Mouse (Mus musculus) megakaryocyte, embryonic 14.5 days (primary cell): ENCODE measurements around the gene Zfhx3. TPM values are rescaled to one million over a fixed set of nuclear protein-coding genes. Genes with fewer than 3 reads are reported as not detected.

Source experiments
- H3K27me3 ChIP-seq: replicated peaks from 2 replicates; pipeline ENCODE3; 2012; ENCODE audit warnings: inconsistent platforms
- H3K36me3 ChIP-seq: replicated peaks from 2 replicates; pipeline ENCODE3; 2012; ENCODE audit warnings: low read length, inconsistent platforms, mixed read lengths
- H3K4me1 ChIP-seq: 2 replicates; pipeline ENCODE4 v1.6.1; 2012; ENCODE audit warnings: inconsistent platforms
- H3K4me3 ChIP-seq: replicated peaks from 2 replicates; pipeline ENCODE3; 2012; ENCODE audit warnings: moderate library complexity, mild to moderate bottlenecking, inconsistent platforms
- H3K9me3 ChIP-seq: 2 replicates; pipeline ENCODE4 v1.6.1; 2012; ENCODE audit warnings: inconsistent platforms
- FLI1 ChIP-seq: IDR thresholded peaks from 2 replicates; pipeline ENCODE4 v1.6.1; 2012; ENCODE audit warnings: low read length, inconsistent platforms, mixed read lengths
- GATA1 ChIP-seq: IDR thresholded peaks from 3 replicates; pipeline ENCODE4 v1.6.1; 2012; ENCODE audit warnings: mixed read lengths, low read length, inconsistent platforms, borderline replicate concordance
- polyA plus RNA-seq: library from polyadenylated mRNA; stranded (reverse); fragments of >175 nt; gene quantifications from 2 replicates; pipeline ENCODE4 v1.2.3, GENCODE M21; 2012; ENCODE audit warnings: low replicate concordance; ENCODE audit not compliant: insufficient read depth

Zfhx3 gene
- polyA plus RNA-seq, 1 experiment = 1.1 TPM

GRCm38 (mm10) chr8:108923161-108923560 lies 980.7 kb downstream of the Zfhx3 start:
- Histone ChIP-seq H3K4me1 (no peaks in the 10 kb centered on the region), H3K4me3 (no peak overlapping the region), H3K27me3 (peaks cover 10% of the 10 kb centered on the region), H3K36me3 (no peaks in the 10 kb centered on the region), H3K9me3 (no peaks in the 10 kb centered on the region; the same call in 1 of the 2 replicates)
- TF ChIP-seq FLI1 = no peak
- no peak for TF ChIP-seq GATA1

- H3K27me3 ChIP-seq = peaks cover 8% of the 10 kb centered on the region
- no peaks in the 10 kb centered on the region for H3K4me1 ChIP-seq
- TF ChIP-seq FLI1 (no peak), GATA1 (no peak)
- H3K9me3 ChIP-seq = no peaks in the 10 kb centered on the region; the same call in 1 of the 2 replicates
- no peaks in the 10 kb centered on the region for H3K36me3 ChIP-seq
- H3K4me3 ChIP-seq = no peak overlapping the region
These were observed 982.1 kb downstream of the Zfhx3 start for GRCm38 (mm10) chr8:108924526-108924925.

DNA sequence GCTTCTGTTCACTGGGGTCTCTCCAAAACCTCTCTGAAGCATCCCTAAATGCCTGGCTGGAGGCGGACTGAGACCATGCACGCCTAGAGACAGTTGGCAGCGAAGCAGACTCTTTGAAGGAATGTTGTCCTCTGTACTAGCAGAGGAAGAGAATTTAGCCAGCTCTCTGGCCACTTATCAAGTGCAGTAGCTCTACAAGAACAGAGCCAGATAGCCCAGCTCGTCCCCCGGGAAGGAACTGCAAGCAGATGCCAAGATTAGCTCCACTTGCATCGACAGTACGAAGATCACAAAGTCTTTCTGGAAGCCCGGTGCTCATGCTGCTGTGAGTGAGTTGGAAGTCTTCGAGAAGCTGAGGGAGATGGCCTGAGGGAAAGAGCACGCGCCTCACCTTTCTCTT lies 983.7 kb downstream of the Zfhx3 start:
- TF ChIP-seq FLI1 = no peak
- no peaks in the 10 kb centered on the region for H3K9me3 ChIP-seq
- no peak overlapping the region for H3K4me3 ChIP-seq
- no peaks in the 10 kb centered on the region for H3K36me3 ChIP-seq
- no peaks in the 10 kb centered on the region for H3K4me1 ChIP-seq
- H3K27me3 ChIP-seq = peaks cover 8% of the 10 kb centered on the region

GRCm38 (mm10) chr8:108930635-108931034 lies 988.2 kb downstream of the Zfhx3 start:
- peaks cover 4% of the 10 kb centered on the region; the same call in 1 of the 2 replicates for H3K9me3 ChIP-seq
- TF ChIP-seq FLI1 = no peak
- TF ChIP-seq GATA1 = no peak
- no peaks in the 10 kb centered on the region for H3K4me1 ChIP-seq
- H3K27me3 ChIP-seq = no peaks in the 10 kb centered on the region
- no peak overlapping the region for H3K4me3 ChIP-seq
- no peaks in the 10 kb centered on the region for H3K36me3 ChIP-seq

- H3K4me3 ChIP-seq = no peak overlapping the region
- H3K27me3 ChIP-seq = no peaks in the 10 kb centered on the region
- no peak for TF ChIP-seq FLI1
- no peak for TF ChIP-seq GATA1
- no peaks in the 10 kb centered on the region for H3K4me1 ChIP-seq
- peaks cover 8% of the 10 kb centered on the region; the same call in 1 of the 2 replicates for H3K9me3 ChIP-seq
- H3K36me3 ChIP-seq = no peaks in the 10 kb centered on the region
These were observed 989.4 kb downstream of the Zfhx3 start for GRCm38 (mm10) chr8:108931837-108932236.

GRCm38 (mm10) chr8:108932729-108933128 lies 990.3 kb downstream of the Zfhx3 start:
- H3K9me3 ChIP-seq = peaks cover 8% of the 10 kb centered on the region; the same call in 1 of the 2 replicates
- no peak for TF ChIP-seq GATA1
- TF ChIP-seq FLI1 = no peak
- H3K36me3 ChIP-seq = no peaks in the 10 kb centered on the region
- no peaks in the 10 kb centered on the region for H3K27me3 ChIP-seq
- no peak overlapping the region for H3K4me3 ChIP-seq
- H3K4me1 ChIP-seq = no peaks in the 10 kb centered on the region

GRCm38 (mm10) chr8:108935834-108936694 lies 993.6 kb downstream of the Zfhx3 start:
- H3K36me3 ChIP-seq = no peaks in the 10 kb centered on the region
- H3K9me3 ChIP-seq = peaks cover 34% of the 10 kb centered on the region
- TF ChIP-seq GATA1 (no peak), FLI1 (no peak)
- H3K27me3 ChIP-seq = no peaks in the 10 kb centered on the region
- no peaks in the 10 kb centered on the region for H3K4me1 ChIP-seq
- no peak overlapping the region for H3K4me3 ChIP-seq

DNA sequence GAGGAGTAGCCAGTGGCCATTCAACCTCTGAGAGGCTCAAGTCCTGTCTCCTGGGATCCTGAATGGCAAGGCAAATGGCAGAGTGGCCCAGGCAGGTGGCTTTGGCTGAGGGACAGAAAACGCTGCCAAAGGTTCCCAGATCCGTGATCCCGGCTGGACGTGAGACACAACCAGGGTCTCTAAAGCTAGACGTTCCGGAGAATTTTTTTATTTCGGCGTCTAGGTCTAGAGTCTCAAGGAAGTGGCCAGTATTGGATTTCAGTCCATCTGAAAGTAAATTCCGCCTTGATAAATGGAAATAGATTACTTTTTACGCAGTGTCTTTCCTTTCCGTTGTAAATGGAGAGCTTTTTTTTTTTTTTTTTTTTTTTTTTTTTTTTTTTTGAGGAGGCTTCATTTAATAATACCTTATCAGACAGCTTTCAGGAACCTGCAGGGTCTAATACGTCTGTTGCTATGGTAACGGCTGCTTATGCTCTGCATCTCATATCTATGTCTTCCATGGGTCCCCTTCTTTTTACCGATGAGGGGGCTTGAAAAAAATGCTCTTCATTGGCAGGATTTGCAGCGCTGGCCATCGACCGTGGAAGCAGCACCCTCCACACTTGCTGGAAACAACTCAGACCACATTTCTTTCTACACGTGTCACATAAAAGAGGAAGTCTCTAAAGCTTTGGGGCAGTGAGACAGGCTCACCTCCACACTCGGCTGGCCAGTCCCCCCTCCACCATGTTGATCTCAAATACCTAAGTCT lies 994.4 kb downstream of the Zfhx3 start:
- no peaks in the 10 kb centered on the region for H3K27me3 ChIP-seq
- H3K4me3 ChIP-seq = no peak overlapping the region
- H3K9me3 ChIP-seq = peaks cover 42% of the 10 kb centered on the region
- TF ChIP-seq GATA1 (no peak), FLI1 (no peak)
- H3K4me1 ChIP-seq = no peaks in the 10 kb centered on the region
- H3K36me3 ChIP-seq = no peaks in the 10 kb centered on the region

DNA sequence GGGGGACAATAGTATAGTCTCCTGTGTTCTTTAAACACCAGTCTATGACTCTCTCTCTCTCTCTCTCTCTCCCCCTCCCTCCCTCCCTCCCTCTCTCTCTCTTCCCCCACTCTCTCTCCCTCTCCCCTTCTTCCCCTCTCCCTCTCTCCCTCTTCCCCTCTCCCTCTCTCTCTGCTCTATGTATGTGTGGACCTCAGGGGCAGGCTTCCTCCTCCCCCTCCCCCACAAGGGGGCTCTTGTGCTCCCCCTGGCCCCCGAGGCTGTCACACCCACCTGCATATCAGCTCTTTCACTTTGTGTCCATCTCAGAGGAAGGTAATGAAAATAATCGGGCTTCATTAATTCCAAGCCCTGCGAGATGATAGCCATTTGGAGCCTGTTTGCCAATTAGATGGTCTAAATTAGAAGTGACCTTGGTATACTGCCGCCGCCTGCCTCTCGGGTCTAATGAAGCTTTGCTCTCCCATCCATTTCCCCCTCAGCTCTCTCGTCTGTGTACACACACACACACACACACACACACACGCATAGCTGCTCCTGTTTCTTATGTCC lies 995.5 kb downstream of the Zfhx3 start:
- peaks cover 47% of the 10 kb centered on the region for H3K9me3 ChIP-seq
- no peaks in the 10 kb centered on the region for H3K4me1 ChIP-seq
- H3K36me3 ChIP-seq = no peaks in the 10 kb centered on the region
- H3K4me3 ChIP-seq = no peak overlapping the region
- TF ChIP-seq FLI1 (no peak), GATA1 (no peak)
- H3K27me3 ChIP-seq = no peaks in the 10 kb centered on the region

DNA sequence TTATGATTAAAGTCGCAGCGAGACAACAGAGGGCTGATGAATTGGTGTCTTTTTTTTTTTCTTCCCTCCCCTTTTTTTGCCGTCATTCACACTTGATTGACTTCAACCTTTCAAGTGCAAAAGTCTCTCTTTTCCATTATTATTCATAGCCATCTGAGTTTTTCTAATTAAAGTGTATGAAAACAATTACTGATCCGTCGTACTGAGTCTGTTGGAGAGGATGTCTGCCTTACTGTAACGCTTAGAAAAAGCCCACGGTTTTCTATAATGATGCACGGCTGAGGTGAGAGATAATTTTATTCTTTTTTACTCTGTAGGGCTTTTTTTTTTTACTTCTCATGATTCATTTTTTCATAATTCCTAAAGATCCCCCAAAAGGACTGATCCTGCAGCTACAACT lies 1000.2 kb downstream of the Zfhx3 start:
- peaks cover 79% of the 10 kb centered on the region for H3K9me3 ChIP-seq
- H3K4me1 ChIP-seq = no peaks in the 10 kb centered on the region
- no peak overlapping the region for H3K4me3 ChIP-seq
- H3K27me3 ChIP-seq = no peaks in the 10 kb centered on the region
- TF ChIP-seq GATA1 (no peak), FLI1 (no peak)
- peaks cover 20% of the 10 kb centered on the region for H3K36me3 ChIP-seq
